Mouse (Mus musculus): ENCODE data around the gene Il17c. TPM values are rescaled to one million over a fixed set of nuclear protein-coding genes. Genes with fewer than 3 reads are reported as not detected.

The Il17c gene
- polyA plus RNA-seq, 1 experiment from 2014 or later, result not detected

DNA sequence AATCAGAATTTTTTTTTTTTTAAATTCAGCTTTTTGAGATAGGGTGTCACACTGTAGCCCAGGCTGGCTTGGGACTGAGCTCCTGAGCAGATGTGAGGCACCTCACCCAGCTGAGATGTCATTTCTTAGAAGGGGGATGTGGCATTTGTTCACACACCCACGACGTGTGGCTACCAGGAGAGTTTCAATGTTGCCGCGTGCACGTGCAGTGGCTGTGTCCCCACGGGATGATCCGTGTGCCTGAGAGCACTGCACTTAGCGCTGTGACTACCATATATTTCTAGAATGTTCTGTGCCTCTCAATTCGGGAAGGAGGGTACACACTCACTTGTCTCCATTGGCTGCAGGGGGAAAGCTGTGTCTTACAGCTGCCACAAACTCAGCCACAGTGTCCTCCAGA, 14.3 kb downstream of the Il17c start:
- WGBS, result 91% methylated on average over 9 of the region's 9 CpGs
- Histone ChIP-seq H3K4me3 (ENCODE audit: low read depth, low read length) (no peak overlapping the region), H3K9me3 (ENCODE audit: low read depth, low read length) (no peaks in the 10 kb centered on the region), H3K4me1 (ENCODE audit: insufficient read depth) (peaks cover 8% of the 10 kb centered on the region; the same call in 1 of the 2 replicates), H3K4me2 (no peak overlapping the region), H3K36me3 (ENCODE audit: insufficient read depth) (peaks cover 37% of the 10 kb centered on the region), H3K27me3 (ENCODE audit: insufficient read depth, low read length) (no peaks in the 10 kb centered on the region), H3K27ac (ENCODE audit: low read depth) (no peak overlapping the region), H3K9ac (no peak overlapping the region)
- no peak for TF ChIP-seq CTCF (IDR thresholded peaks at IDR 0.05; ENCODE audit: low read depth)
- no peak for DNase-seq
- ATAC-seq (ENCODE audit: insufficient read depth), result no peak

- no peaks in the 10 kb centered on the region for H3K27me3 ChIP-seq (ENCODE audit: insufficient read depth, low read length)
- peaks cover 5% of the 10 kb centered on the region; the same call in 1 of the 2 replicates for H3K4me1 ChIP-seq (ENCODE audit: insufficient read depth)
- H3K36me3 ChIP-seq (ENCODE audit: insufficient read depth), result peaks cover 37% of the 10 kb centered on the region
- 84% methylated on average over 20 of the region's 20 CpGs for WGBS
- ATAC-seq (ENCODE audit: insufficient read depth), result no peak
- no peak for TF ChIP-seq CTCF (IDR thresholded peaks at IDR 0.05; ENCODE audit: low read depth)
- no peak overlapping the region for H3K27ac ChIP-seq (ENCODE audit: low read depth)
- DNase-seq, result no peak
- no peak overlapping the region for H3K9ac ChIP-seq
- no peaks in the 10 kb centered on the region for H3K9me3 ChIP-seq (ENCODE audit: low read depth, low read length)
- no peak overlapping the region for H3K4me2 ChIP-seq
- H3K4me3 ChIP-seq (ENCODE audit: low read depth, low read length), result no peak overlapping the region
Observed at GRCm38 (mm10) chr8:122436586-122437125, 14.8 kb downstream of the Il17c start.

GRCm38 (mm10) chr8:122437708-122438331, 16.0 kb downstream of the Il17c start:
- DNase-seq (peak; percentile 50), ATAC-seq (ENCODE audit: insufficient read depth) (no peak)
- H3K4me1 ChIP-seq (ENCODE audit: insufficient read depth), result 0 out of 2 replicates have a peak, but pooled peaks cover 3% of the 10 kb centered on the region
- H3K27ac ChIP-seq (ENCODE audit: low read depth), result no peak overlapping the region; the same call in 1 of the 2 replicates
- no peak for TF ChIP-seq CTCF (IDR thresholded peaks at IDR 0.05; ENCODE audit: low read depth)
- H3K9me3 ChIP-seq (ENCODE audit: low read depth, low read length), result no peaks in the 10 kb centered on the region
- no peak overlapping the region for H3K4me3 ChIP-seq (ENCODE audit: low read depth, low read length)
- no peaks in the 10 kb centered on the region for H3K27me3 ChIP-seq (ENCODE audit: insufficient read depth, low read length)
- WGBS, result 79% methylated on average over 13 of the region's 13 CpGs
- H3K9ac ChIP-seq, result no peak overlapping the region; the same call in 1 of the 2 replicates
- peaks cover 37% of the 10 kb centered on the region for H3K36me3 ChIP-seq (ENCODE audit: insufficient read depth)
- peak overlapping the region; percentile 16; the same call in 1 of the 2 replicates for H3K4me2 ChIP-seq

GRCm38 (mm10) chr8:122439336-122439735, 17.5 kb downstream of the Il17c start:
- peaks cover 36% of the 10 kb centered on the region for H3K36me3 ChIP-seq (ENCODE audit: insufficient read depth)

GRCm38 (mm10) chr8:122441326-122441725, 19.5 kb downstream of the Il17c start:
- peaks cover 21% of the 10 kb centered on the region for H3K36me3 ChIP-seq (ENCODE audit: insufficient read depth)
- H3K4me2 ChIP-seq, result no peak overlapping the region
- no peaks in the 10 kb centered on the region for H3K27me3 ChIP-seq (ENCODE audit: insufficient read depth, low read length)
- H3K4me1 ChIP-seq (ENCODE audit: insufficient read depth), result peaks cover 10% of the 10 kb centered on the region; the same call in 1 of the 2 replicates
- no peaks in the 10 kb centered on the region for H3K9me3 ChIP-seq (ENCODE audit: low read depth, low read length)
- TF ChIP-seq CTCF (IDR thresholded peaks at IDR 0.05; ENCODE audit: low read depth), result no peak
- 90% methylated on average over 1 of the region's 1 CpGs for WGBS
- DNase-seq (no peak), ATAC-seq (ENCODE audit: insufficient read depth) (no peak)
- no peak overlapping the region for H3K4me3 ChIP-seq (ENCODE audit: low read depth, low read length)
- no peak overlapping the region for H3K9ac ChIP-seq
- H3K27ac ChIP-seq (ENCODE audit: low read depth), result no peak overlapping the region

More at GRCm38 (mm10) chr8:122439336-122439735, 17.5 kb downstream of the Il17c start:
- Histone ChIP-seq H3K4me2 (no peak overlapping the region), H3K4me3 (ENCODE audit: low read depth, low read length) (no peak overlapping the region), H3K9me3 (ENCODE audit: low read depth, low read length) (no peaks in the 10 kb centered on the region), H3K27me3 (ENCODE audit: insufficient read depth, low read length) (no peaks in the 10 kb centered on the region), H3K27ac (ENCODE audit: low read depth) (no peak overlapping the region), H3K4me1 (ENCODE audit: insufficient read depth) (0 out of 2 replicates have a peak, but pooled peaks cover 3% of the 10 kb centered on the region), H3K9ac (no peak overlapping the region)
- WGBS, result 96% methylated on average over 16 of the region's 16 CpGs
- no peak for TF ChIP-seq CTCF (IDR thresholded peaks at IDR 0.05; ENCODE audit: low read depth)
- no peak for ATAC-seq (ENCODE audit: insufficient read depth)
- DNase-seq, result no peak

GRCm38 (mm10) chr8:122442356-122442755, 20.5 kb downstream of the Il17c start:
- H3K9me3 ChIP-seq (ENCODE audit: low read depth, low read length), result no peaks in the 10 kb centered on the region
- 18% methylated on average over 7 of the region's 7 CpGs for WGBS
- H3K27ac ChIP-seq (ENCODE audit: low read depth), result 0 out of 2 replicates have a peak overlapping the region, but pooled peaks have one; percentile 63
- H3K4me3 ChIP-seq (ENCODE audit: low read depth, low read length), result peak overlapping the region; percentile 64
- peak overlapping the region; percentile 67 for H3K9ac ChIP-seq
- DNase-seq (no peak), ATAC-seq (ENCODE audit: insufficient read depth) (no peak)
- peaks cover 10% of the 10 kb centered on the region; the same call in 1 of the 2 replicates for H3K4me1 ChIP-seq (ENCODE audit: insufficient read depth)
- peak overlapping the region; percentile 98 for H3K4me2 ChIP-seq
- peaks cover 11% of the 10 kb centered on the region; the same call in 1 of the 2 replicates for H3K36me3 ChIP-seq (ENCODE audit: insufficient read depth)
- TF ChIP-seq CTCF (IDR thresholded peaks at IDR 0.05; ENCODE audit: low read depth), result no peak
- H3K27me3 ChIP-seq (ENCODE audit: insufficient read depth, low read length), result no peaks in the 10 kb centered on the region

- peak; percentile 3; the same call in 1 of the 2 replicates for ATAC-seq (ENCODE audit: insufficient read depth)
- DNase-seq, result no peak
- no peak for TF ChIP-seq CTCF (IDR thresholded peaks at IDR 0.05; ENCODE audit: low read depth)
- Histone ChIP-seq H3K27ac (ENCODE audit: low read depth) (peak overlapping the region; percentile 63; the same call in 1 of the 2 replicates), H3K4me3 (ENCODE audit: low read depth, low read length) (peak overlapping the region; percentile 64), H3K9me3 (ENCODE audit: low read depth, low read length) (no peaks in the 10 kb centered on the region), H3K36me3 (ENCODE audit: insufficient read depth) (peaks cover 9% of the 10 kb centered on the region; the same call in 1 of the 2 replicates), H3K9ac (peak overlapping the region; percentile 67), H3K4me2 (peak overlapping the region; percentile 98), H3K27me3 (ENCODE audit: insufficient read depth, low read length) (no peaks in the 10 kb centered on the region), H3K4me1 (ENCODE audit: insufficient read depth) (peaks cover 10% of the 10 kb centered on the region; the same call in 1 of the 2 replicates)
- 0% methylated on average over 12 of the region's 12 CpGs for WGBS
Observed at GRCm38 (mm10) chr8:122442781-122443180, 21.0 kb downstream of the Il17c start.
